Mouse (Mus musculus) midbrain, embryonic 16.5 days (tissue): ENCODE data around the gene Ttn. TPM values are rescaled to one million over a fixed set of nuclear protein-coding genes. Genes with fewer than 3 reads are reported as not detected.

Source experiments
- ATAC-seq: fragments of 200-750 bp; cut with Nextera tagmentation; 2 replicates; pipeline ENCODE4 v1.8.0; 2017; ENCODE audit warnings: moderate TSS enrichment
- H3K27ac ChIP-seq: fragments of 300-500 bp; sonication (generic); 2 replicates; pipeline ENCODE4 v1.5.1; 2014; ENCODE audit warnings: mild to moderate bottlenecking, low read length, mixed read lengths
- H3K27me3 ChIP-seq: fragments of 300-500 bp; sonication (generic); 2 replicates; pipeline ENCODE4 v1.6.1; 2014; ENCODE audit warnings: low read depth, low read length, mixed read lengths; ENCODE audit not compliant: control insufficient read depth, insufficient read depth
- H3K36me3 ChIP-seq: fragments of 300-500 bp; sonication (generic); 2 replicates; pipeline ENCODE4 v1.6.1; 2014; ENCODE audit warnings: mild to moderate bottlenecking, low read length, moderate library complexity, mixed read lengths; ENCODE audit not compliant: control insufficient read depth, insufficient read depth
- H3K4me1 ChIP-seq: fragments of 300-500 bp; sonication (generic); 2 replicates; pipeline ENCODE4 v1.6.1; 2014; ENCODE audit warnings: mild to moderate bottlenecking, low read length, mixed read lengths; ENCODE audit not compliant: control insufficient read depth, insufficient read depth
- H3K4me2 ChIP-seq: fragments of 300-500 bp; sonication (generic); 2 replicates; pipeline ENCODE4 v1.6.1; 2014; ENCODE audit warnings: mild to moderate bottlenecking, low read length, mixed read lengths
- H3K4me3 ChIP-seq: fragments of 300-500 bp; sonication (generic); 2 replicates; pipeline ENCODE4 v1.5.1; 2014; ENCODE audit warnings: low read depth, mild to moderate bottlenecking, low read length, moderate library complexity, mixed read lengths
- H3K9ac ChIP-seq: fragments of 300-500 bp; sonication (generic); 2 replicates; pipeline ENCODE4 v1.6.1; 2014; ENCODE audit warnings: low read depth, low read length, mixed read lengths
- H3K9me3 ChIP-seq: fragments of 300-500 bp; sonication (generic); replicated peaks from 2 replicates; pipeline ENCODE4 v1.6.1; 2014; ENCODE audit warnings: mild to moderate bottlenecking, low read length, mixed read lengths; ENCODE audit not compliant: control insufficient read depth, poor library complexity, severe bottlenecking
- WGBS: fragments of 180-500 bp; shearing (Covaris S2); extraction: QIAGEN DNeasy Blood & Tissue Kit; methylation state at CpG from one replicate; pipeline ENCODE4 v1.1.7; 2014; 5-methylcytosine and 5-hydroxymethylcytosine counted together
- polyA plus RNA-seq: library from polyadenylated mRNA; unstranded; fragments of >200 nt; fragmentation: Nextera tagmentation; extraction: Ambion mirVana; gene quantifications from 2 replicates; pipeline ENCODE4 v1.2.1, GENCODE M21; 2015

Ttn gene
- polyA plus RNA-seq, 1 experiment from 2014 or later: 0.21 TPM

GRCm38 (mm10) chr2:76850066-76850465 is 132.3 kb downstream of the Ttn start:
- no peak overlapping the region for H3K4me2 ChIP-seq
- no peak for ATAC-seq
- H3K9ac ChIP-seq: no peak overlapping the region
- no peaks in the 10 kb centered on the region for H3K4me1 ChIP-seq
- H3K9me3 ChIP-seq: no peaks in the 10 kb centered on the region
- no peaks in the 10 kb centered on the region for H3K36me3 ChIP-seq
- 91% methylated on average over 4 of the region's 4 CpGs for WGBS
- no peak overlapping the region for H3K4me3 ChIP-seq
- H3K27ac ChIP-seq: no peak overlapping the region
- no peaks in the 10 kb centered on the region for H3K27me3 ChIP-seq

GRCm38 (mm10) chr2:76843162-76843561 is 139.2 kb downstream of the Ttn start:
- no peaks in the 10 kb centered on the region for H3K4me1 ChIP-seq
- no peak for ATAC-seq
- no peaks in the 10 kb centered on the region for H3K27me3 ChIP-seq
- H3K36me3 ChIP-seq: no peaks in the 10 kb centered on the region
- H3K4me3 ChIP-seq: no peak overlapping the region
- no peak overlapping the region for H3K9ac ChIP-seq
- 55% methylated on average over 1 of the region's 1 CpGs for WGBS
- no peaks in the 10 kb centered on the region for H3K9me3 ChIP-seq
- no peak overlapping the region for H3K4me2 ChIP-seq
- no peak overlapping the region for H3K27ac ChIP-seq

- no peak overlapping the region for H3K4me3 ChIP-seq
- no peaks in the 10 kb centered on the region for H3K27me3 ChIP-seq
- H3K36me3 ChIP-seq: no peaks in the 10 kb centered on the region
- H3K9me3 ChIP-seq: no peaks in the 10 kb centered on the region
- H3K9ac ChIP-seq: no peak overlapping the region
- H3K4me2 ChIP-seq: no peak overlapping the region
- no peaks in the 10 kb centered on the region for H3K4me1 ChIP-seq
- ATAC-seq: no peak
- H3K27ac ChIP-seq: no peak overlapping the region
These were observed 161.9 kb downstream of the Ttn start for GRCm38 (mm10) chr2:76820472-76820871.

GRCm38 (mm10) chr2:76817796-76818195 is 164.6 kb downstream of the Ttn start:
- Histone ChIP-seq H3K27ac (no peak overlapping the region), H3K4me1 (no peaks in the 10 kb centered on the region), H3K9me3 (no peaks in the 10 kb centered on the region), H3K4me3 (no peak overlapping the region), H3K4me2 (no peak overlapping the region), H3K27me3 (no peaks in the 10 kb centered on the region), H3K9ac (no peak overlapping the region), H3K36me3 (no peaks in the 10 kb centered on the region)
- WGBS: 10% methylated on average over 2 of the region's 2 CpGs
- ATAC-seq: no peak

- Histone ChIP-seq H3K9ac (no peak overlapping the region), H3K27me3 (no peaks in the 10 kb centered on the region), H3K9me3 (no peaks in the 10 kb centered on the region), H3K36me3 (no peaks in the 10 kb centered on the region), H3K4me1 (no peaks in the 10 kb centered on the region), H3K4me2 (no peak overlapping the region), H3K4me3 (no peak overlapping the region), H3K27ac (no peak overlapping the region)
- ATAC-seq: no peak
- 92% methylated on average over 20 of the region's 20 CpGs for WGBS
These were observed 168.1 kb downstream of the Ttn start for GRCm38 (mm10) chr2:76814048-76814817.

GRCm38 (mm10) chr2:76811160-76811559 is 171.2 kb downstream of the Ttn start:
- 96% methylated on average over 17 of the region's 17 CpGs for WGBS
- Histone ChIP-seq H3K27ac (no peak overlapping the region), H3K36me3 (no peaks in the 10 kb centered on the region), H3K4me3 (no peak overlapping the region), H3K9ac (no peak overlapping the region), H3K4me2 (no peak overlapping the region), H3K27me3 (no peaks in the 10 kb centered on the region), H3K4me1 (no peaks in the 10 kb centered on the region), H3K9me3 (no peaks in the 10 kb centered on the region)
- no peak for ATAC-seq

- 96% methylated on average over 10 of the region's 10 CpGs for WGBS
- no peaks in the 10 kb centered on the region for H3K27me3 ChIP-seq
- H3K9ac ChIP-seq: no peak overlapping the region
- H3K9me3 ChIP-seq: no peaks in the 10 kb centered on the region
- no peak overlapping the region for H3K4me3 ChIP-seq
- no peak overlapping the region for H3K4me2 ChIP-seq
- ATAC-seq: no peak
- H3K27ac ChIP-seq: no peak overlapping the region
- no peaks in the 10 kb centered on the region for H3K4me1 ChIP-seq
- no peaks in the 10 kb centered on the region for H3K36me3 ChIP-seq
These were observed 174.0 kb downstream of the Ttn start for GRCm38 (mm10) chr2:76808334-76808733.

GRCm38 (mm10) chr2:76807284-76807683 is 175.1 kb downstream of the Ttn start:
- H3K27me3 ChIP-seq: no peaks in the 10 kb centered on the region
- no peak overlapping the region for H3K27ac ChIP-seq
- WGBS: 92% methylated on average over 7 of the region's 7 CpGs
- no peak overlapping the region for H3K9ac ChIP-seq
- no peaks in the 10 kb centered on the region for H3K9me3 ChIP-seq
- no peak for ATAC-seq
- no peak overlapping the region for H3K4me2 ChIP-seq
- H3K4me1 ChIP-seq: no peaks in the 10 kb centered on the region
- no peaks in the 10 kb centered on the region for H3K36me3 ChIP-seq
- no peak overlapping the region for H3K4me3 ChIP-seq

GRCm38 (mm10) chr2:76806861-76807260 is 175.5 kb downstream of the Ttn start:
- no peak overlapping the region for H3K9ac ChIP-seq
- no peak for ATAC-seq
- 76% methylated on average over 9 of the region's 9 CpGs for WGBS
- H3K4me1 ChIP-seq: no peaks in the 10 kb centered on the region
- no peaks in the 10 kb centered on the region for H3K9me3 ChIP-seq
- no peaks in the 10 kb centered on the region for H3K27me3 ChIP-seq
- H3K27ac ChIP-seq: no peak overlapping the region
- H3K4me3 ChIP-seq: no peak overlapping the region
- H3K36me3 ChIP-seq: no peaks in the 10 kb centered on the region
- H3K4me2 ChIP-seq: no peak overlapping the region
